Mouse (Mus musculus) granulocyte monocyte progenitor cell, adult 5-6 weeks (primary cell): Measurements from ENCODE around the gene Lgals3. TPM values are rescaled to one million over a fixed set of nuclear protein-coding genes. Genes with fewer than 3 reads are reported as not detected.

Source experiments
- ATAC-seq: replicated peaks from 2 replicates; pipeline ENCODE4 v1.8.0; 2016; ENCODE audit warnings: mild to moderate bottlenecking, moderate TSS enrichment, inconsistent platforms; ENCODE audit not compliant: poor library complexity, severe bottlenecking
- total RNA-seq, 2 experiments: library from RNA; stranded (forward) in 1 of 2; stranded (reverse) in 1 of 2; fragments of 200-712, 200-1000 nt in 1 of 2; fragments of >200 nt in 1 of 2; fragmentation: Nextera tagmentation in 1 of 2; gene quantifications; 2 replicates each; pipeline ENCODE4 v1.2.3; 2014 to 2017

Gene Lgals3
- total RNA-seq, 2 experiments from 2014 or later = 10.8 to 11.2 TPM

GRCm38 (mm10) chr14:47366881-47367321, 650 bp upstream of the Lgals3 start:
- peak; percentile 18; the same call in 1 of the 2 replicates for ATAC-seq

- no peak for ATAC-seq
These were observed 2.2 kb downstream of the Lgals3 start for GRCm38 (mm10) chr14:47369741-47370140.

- ATAC-seq = no peak
These were observed 3.2 kb downstream of the Lgals3 start for GRCm38 (mm10) chr14:47370790-47371189.

- no peak for ATAC-seq
These were observed 4.1 kb downstream of the Lgals3 start for GRCm38 (mm10) chr14:47371689-47372088.

- peak; percentile 94 for ATAC-seq
These were observed 6.5 kb downstream of the Lgals3 start for GRCm38 (mm10) chr14:47373728-47374678.

GRCm38 (mm10) chr14:47376526-47376925, 9.0 kb downstream of the Lgals3 start:
- no peak for ATAC-seq

GRCm38 (mm10) chr14:47378336-47378735, 10.8 kb downstream of the Lgals3 start:
- no peak for ATAC-seq

GRCm38 (mm10) chr14:47383911-47384310, 16.4 kb downstream of the Lgals3 start:
- ATAC-seq = no peak

- ATAC-seq = no peak
These were observed 17.1 kb downstream of the Lgals3 start for GRCm38 (mm10) chr14:47384653-47385052.

- ATAC-seq = no peak
These were observed 18.6 kb downstream of the Lgals3 start for GRCm38 (mm10) chr14:47386125-47386524.

- peak; percentile 78 for ATAC-seq
These were observed 26.0 kb downstream of the Lgals3 start for GRCm38 (mm10) chr14:47393354-47394094.

- ATAC-seq = no peak
These were observed 27.5 kb downstream of the Lgals3 start for GRCm38 (mm10) chr14:47395007-47395406.

GRCm38 (mm10) chr14:47395462-47396026, 28.0 kb downstream of the Lgals3 start:
- ATAC-seq = no peak

- ATAC-seq = peak; percentile 38
These were observed 28.7 kb downstream of the Lgals3 start for GRCm38 (mm10) chr14:47396165-47396652.

- ATAC-seq = no peak
These were observed 35.2 kb downstream of the Lgals3 start for GRCm38 (mm10) chr14:47402735-47403134.

GRCm38 (mm10) chr14:47406000-47406399, 38.4 kb downstream of the Lgals3 start:
- ATAC-seq = no peak

GRCm38 (mm10) chr14:47417346-47417745, 49.8 kb downstream of the Lgals3 start:
- peak; percentile 28 for ATAC-seq

GRCm38 (mm10) chr14:47417775-47418665, 50.5 kb downstream of the Lgals3 start, which contains the start of gene Dlgap5:
Gene Dlgap5 (minus strand): TSS chr14:47418407.
- ATAC-seq = peak; percentile 99

- no peak for ATAC-seq
These were observed 51.1 kb downstream of the Lgals3 start for GRCm38 (mm10) chr14:47418666-47418991.
